In the genomic region with DNA sequence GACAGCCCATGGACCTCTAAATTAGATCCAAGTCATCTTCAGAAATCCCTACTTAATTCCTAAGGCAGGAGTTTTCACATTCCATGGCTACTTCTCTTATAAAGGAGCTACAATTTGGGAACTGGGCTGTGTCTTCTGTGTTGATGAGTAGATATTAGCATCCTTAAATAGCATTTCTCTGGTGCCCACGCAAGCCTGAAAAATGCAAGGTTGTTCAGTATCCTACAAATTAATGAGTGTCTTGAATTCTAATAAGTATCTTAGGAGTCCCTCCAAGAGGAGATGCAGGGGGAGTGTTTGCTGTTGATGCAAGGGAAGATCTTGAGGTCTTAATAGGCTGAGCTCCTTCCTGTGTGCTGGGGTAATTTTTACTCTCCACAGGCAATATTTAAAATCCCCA, we compare ENCODE assay signal across 20 mouse cellular contexts.
DNase-seq lines count a peak whose midpoint lies in the region; ATAC-seq and TF ChIP-seq lines count a peak whose summit lies in the region.
"Had no signal": no experiment of that assay in that cellular context is flagged by ENCODE, and none has a peak within 500 bp of the region (broad histone marks: within the 10 kb centered on the region; RNA-seq: fewer than 3 reads in every experiment).

No protein-coding gene starts in this region.

- WGBS in forebrain, embryonic 10.5 days, result 98% methylated on average over 1 of the region's 1 CpGs
- WGBS in forebrain, embryonic 13.5 days, result 95% methylated on average over 1 of the region's 1 CpGs
- WGBS in neural tube, embryonic 13.5 days, result 81% methylated on average over 1 of the region's 1 CpGs
- WGBS in neural tube, embryonic 15.5 days, result 95% methylated on average over 1 of the region's 1 CpGs
- 40% methylated on average over 1 of the region's 1 CpGs for WGBS in olfactory bulb, adult 2 months

- DNase-seq in forebrain, embryonic 10.5 days (ENCODE audit: extremely low spot score, low spot score), result peak; percentile 5
- DNase-seq: adrenal gland, adult 2 months; adrenal gland, postnatal 10 days; adrenal gland, postnatal 25 days; B cell, adult 2 months; cerebellum, adult 11-12 months; cerebellum, adult 9-10 months; forebrain, postnatal 0 days had no signal

- no peaks in the 10 kb centered on the region for H3K36me3 ChIP-seq in forebrain, embryonic 10.5 days (replicated peaks)
- H3K36me3 ChIP-seq in forebrain, embryonic 13.5 days (ENCODE audit: poor library complexity, severe bottlenecking), result no peaks in the 10 kb centered on the region
- H3K36me3 ChIP-seq in neural tube, embryonic 13.5 days, result no peaks in the 10 kb centered on the region
- no peaks in the 10 kb centered on the region for H3K36me3 ChIP-seq in neural tube, embryonic 15.5 days
- H3K36me3 ChIP-seq: embryonic facial prominence, embryonic 10.5 days; embryonic facial prominence, embryonic 12.5 days; forebrain, embryonic 12.5 days; forebrain, embryonic 15.5 days; G1E had no signal

- peaks cover 3% of the 10 kb centered on the region; the same call in 1 of the 2 replicates for H3K9me3 ChIP-seq in forebrain, embryonic 10.5 days
- H3K9me3 ChIP-seq in forebrain, embryonic 13.5 days (replicated peaks), result no peaks in the 10 kb centered on the region
- H3K9me3 ChIP-seq in neural tube, embryonic 13.5 days, result no peaks in the 10 kb centered on the region
- H3K9me3 ChIP-seq in neural tube, embryonic 15.5 days (replicated peaks), result no peaks in the 10 kb centered on the region
- H3K9me3 ChIP-seq: embryonic facial prominence, embryonic 12.5 days; forebrain, embryonic 12.5 days; forebrain, embryonic 15.5 days; G1E had no signal

- no peak for ATAC-seq in forebrain, embryonic 13.5 days
- no peak for ATAC-seq in neural tube, embryonic 13.5 days (ENCODE audit: low read depth)
- no peak for ATAC-seq in neural tube, embryonic 15.5 days (ENCODE audit: low FRiP score)
- no peak for ATAC-seq in frontal cortex, adult (ENCODE audit: low TSS enrichment)
- ATAC-seq: CD4-positive, CD25-positive, alpha-beta regulatory T cell, adult 4 months; forebrain, embryonic 15.5 days; forebrain, postnatal 0 days had no signal

- no peak overlapping the region for H3K4me2 ChIP-seq in forebrain, embryonic 13.5 days
- no peak overlapping the region for H3K4me2 ChIP-seq in neural tube, embryonic 13.5 days
- no peak overlapping the region for H3K4me2 ChIP-seq in neural tube, embryonic 15.5 days
- H3K4me2 ChIP-seq: embryonic facial prominence, embryonic 12.5 days; forebrain, embryonic 12.5 days; forebrain, embryonic 15.5 days had no signal

- no peaks in the 10 kb centered on the region for H3K27me3 ChIP-seq in forebrain, embryonic 10.5 days (ENCODE audit: poor library complexity, severe bottlenecking)
- no peaks in the 10 kb centered on the region for H3K27me3 ChIP-seq in forebrain, embryonic 13.5 days
- H3K27me3 ChIP-seq in neural tube, embryonic 13.5 days, result no peaks in the 10 kb centered on the region
- H3K27me3 ChIP-seq in neural tube, embryonic 15.5 days (replicated peaks), result no peaks in the 10 kb centered on the region
- H3K27me3 ChIP-seq: CH12.LX; embryonic facial prominence, embryonic 12.5 days; forebrain, embryonic 12.5 days; forebrain, embryonic 15.5 days had no signal

- no peak for TF ChIP-seq CTCF in olfactory bulb, adult 2 months (IDR thresholded peaks at IDR 0.05; ENCODE audit: insufficient read depth, low read depth, low read length)

- TF ChIP-seq POLR2A in olfactory bulb, adult 2 months (IDR thresholded peaks at IDR 0.05; ENCODE audit: insufficient read depth, low read depth, low read length), result no peak

- no peak overlapping the region for H3K4me3 ChIP-seq in forebrain, embryonic 10.5 days
- no peak overlapping the region for H3K4me3 ChIP-seq in forebrain, embryonic 13.5 days
- H3K4me3 ChIP-seq in neural tube, embryonic 13.5 days, result no peak overlapping the region
- H3K4me3 ChIP-seq in neural tube, embryonic 15.5 days (replicated peaks), result no peak overlapping the region
- no peak overlapping the region for H3K4me3 ChIP-seq in olfactory bulb, adult 2 months (ENCODE audit: insufficient read depth, low read depth, low read length)
- H3K4me3 ChIP-seq: embryonic facial prominence, embryonic 10.5 days; embryonic facial prominence, embryonic 12.5 days; forebrain, embryonic 12.5 days; forebrain, embryonic 15.5 days had no signal

- H3K27ac ChIP-seq in forebrain, embryonic 10.5 days, result no peak overlapping the region
- no peak overlapping the region for H3K27ac ChIP-seq in forebrain, embryonic 13.5 days
- peak overlapping the region; percentile 69; the same call in 1 of the 2 replicates for H3K27ac ChIP-seq in neural tube, embryonic 13.5 days (replicated peaks)
- no peak overlapping the region for H3K27ac ChIP-seq in neural tube, embryonic 15.5 days (replicated peaks)
- peak overlapping the region; percentile 88; the same call in 1 of the 2 replicates for H3K27ac ChIP-seq in olfactory bulb, adult 2 months (ENCODE audit: insufficient read depth, low read depth, low read length)
- H3K27ac ChIP-seq: embryonic facial prominence, embryonic 10.5 days; embryonic facial prominence, embryonic 12.5 days; forebrain, embryonic 12.5 days; forebrain, embryonic 15.5 days had no signal

- 0 out of 2 replicates have a peak, but pooled peaks cover 5% of the 10 kb centered on the region for H3K4me1 ChIP-seq in forebrain, embryonic 10.5 days
- H3K4me1 ChIP-seq in forebrain, embryonic 13.5 days, result no peaks in the 10 kb centered on the region
- H3K4me1 ChIP-seq in neural tube, embryonic 13.5 days (replicated peaks), result peaks cover 17% of the 10 kb centered on the region
- peaks cover 7% of the 10 kb centered on the region; the same call in 1 of the 2 replicates for H3K4me1 ChIP-seq in neural tube, embryonic 15.5 days
- H3K4me1 ChIP-seq in olfactory bulb, adult 2 months (ENCODE audit: control insufficient read depth, insufficient read depth, low read length), result peaks cover 11% of the 10 kb centered on the region
- H3K4me1 ChIP-seq: forebrain, embryonic 12.5 days; forebrain, embryonic 15.5 days had no signal

- H3K9ac ChIP-seq in forebrain, embryonic 13.5 days, result no peak overlapping the region
- no peak overlapping the region for H3K9ac ChIP-seq in neural tube, embryonic 13.5 days
- no peak overlapping the region for H3K9ac ChIP-seq in neural tube, embryonic 15.5 days (replicated peaks)
- H3K9ac ChIP-seq: embryonic facial prominence, embryonic 12.5 days; forebrain, embryonic 12.5 days; forebrain, embryonic 15.5 days; forebrain, postnatal 0 days had no signal

Comparison
In these comparisons a context has a peak if more than half of its experiments do, and no peak if none do; other contexts are left out.
1. H3K27ac ChIP-seq: peak in neural tube, embryonic 13.5 days (single experiment) and olfactory bulb, adult 2 months (single experiment); none in forebrain, embryonic 10.5 days (single experiment), forebrain, embryonic 13.5 days (single experiment) and neural tube, embryonic 15.5 days (single experiment).